Mouse (Mus musculus): ENCODE data around the gene Ago3. TPM values are rescaled to one million over a fixed set of nuclear protein-coding genes. Genes with fewer than 3 reads are reported as not detected.

The Ago3 gene
- total RNA-seq (2017) = 3.9 to 11.1 TPM (median 6.4 TPM) in 3 replicates

DNA sequence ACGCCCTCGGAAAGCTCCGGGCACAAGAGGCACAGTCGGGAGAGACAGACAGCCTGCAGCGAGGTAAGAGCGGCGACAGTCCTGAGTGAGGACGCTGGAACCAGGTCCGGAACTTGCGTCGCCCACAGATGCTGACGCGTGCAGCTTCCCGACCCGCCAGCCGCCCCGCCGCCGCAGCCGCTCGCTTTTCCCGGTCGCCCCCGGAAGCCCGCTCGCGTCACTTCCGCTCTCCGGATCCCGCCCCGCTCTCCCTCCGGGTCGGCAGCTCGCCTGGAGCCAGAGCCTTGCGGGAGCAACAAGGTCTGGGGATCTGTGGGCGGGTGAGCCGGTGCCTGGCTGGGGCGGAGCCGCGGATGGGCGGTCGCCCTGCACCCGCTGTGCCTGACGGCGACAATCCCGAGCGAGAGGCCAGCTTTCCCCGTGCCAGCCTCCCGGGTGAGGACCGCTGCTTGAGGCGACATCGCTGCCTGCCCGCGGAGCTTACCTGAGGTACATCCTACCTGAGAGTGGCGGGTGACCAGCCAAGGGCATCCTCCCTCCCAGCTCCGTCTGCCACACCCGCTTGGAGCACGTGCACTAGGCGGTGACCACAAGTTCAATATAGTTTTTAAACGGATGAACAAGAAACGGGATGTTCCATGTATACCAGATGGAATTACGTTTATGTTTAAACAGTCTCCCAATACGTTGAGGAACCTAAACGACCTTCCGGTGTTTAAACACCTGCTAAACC, at the start of gene Ago3:
Ago3 (minus strand) TSS at position 210 of the 733 bp plus-strand sequence.
- ATAC-seq (replicated peaks; ENCODE audit: insufficient number of reproducible peaks, low FRiP score, low TSS enrichment, poor library complexity, severe bottlenecking) = peak; percentile 86

DNA sequence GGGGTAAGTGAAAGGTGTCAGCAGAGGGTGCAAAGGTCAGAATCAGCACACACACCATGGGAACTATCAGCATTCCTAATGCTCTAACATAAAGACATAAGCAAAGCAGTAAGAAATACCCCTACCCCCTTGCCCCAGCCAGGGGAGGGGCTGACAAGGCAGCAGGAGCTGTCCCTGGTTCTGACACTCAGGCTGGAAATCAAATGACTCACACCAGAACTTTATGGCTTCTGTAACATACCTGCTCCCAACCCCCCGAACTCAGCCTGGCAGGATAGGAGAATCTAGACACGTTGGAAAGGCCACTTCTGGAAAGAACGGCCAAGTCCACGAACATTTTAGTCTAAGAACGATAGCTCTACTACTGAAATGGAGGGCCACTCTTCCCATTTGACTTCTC, 43.7 kb upstream of the Ago3 start:
- no peak for ATAC-seq (replicated peaks; ENCODE audit: insufficient number of reproducible peaks, low FRiP score, low TSS enrichment, poor library complexity, severe bottlenecking)

DNA sequence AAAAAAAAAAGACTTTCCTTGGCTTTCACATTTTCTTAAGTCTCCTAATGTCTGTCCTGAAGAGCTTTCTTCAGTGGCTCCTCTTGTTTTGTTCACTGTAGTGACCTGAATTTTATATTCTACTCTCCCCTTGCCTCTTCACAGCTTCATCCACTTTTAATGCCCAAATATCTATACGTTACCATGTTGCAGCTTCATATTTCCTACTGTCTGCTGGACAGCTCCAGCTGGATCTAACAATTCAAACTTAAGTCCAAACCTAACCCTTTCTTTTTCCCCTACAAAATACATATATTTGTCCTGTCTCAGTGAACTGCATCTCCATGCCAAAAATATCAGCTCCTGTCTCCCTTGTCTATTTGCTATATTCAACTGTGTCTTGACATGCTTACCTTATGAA, 40.0 kb upstream of the Ago3 start:
- no peak for ATAC-seq (replicated peaks; ENCODE audit: insufficient number of reproducible peaks, low FRiP score, low TSS enrichment, poor library complexity, severe bottlenecking)

DNA sequence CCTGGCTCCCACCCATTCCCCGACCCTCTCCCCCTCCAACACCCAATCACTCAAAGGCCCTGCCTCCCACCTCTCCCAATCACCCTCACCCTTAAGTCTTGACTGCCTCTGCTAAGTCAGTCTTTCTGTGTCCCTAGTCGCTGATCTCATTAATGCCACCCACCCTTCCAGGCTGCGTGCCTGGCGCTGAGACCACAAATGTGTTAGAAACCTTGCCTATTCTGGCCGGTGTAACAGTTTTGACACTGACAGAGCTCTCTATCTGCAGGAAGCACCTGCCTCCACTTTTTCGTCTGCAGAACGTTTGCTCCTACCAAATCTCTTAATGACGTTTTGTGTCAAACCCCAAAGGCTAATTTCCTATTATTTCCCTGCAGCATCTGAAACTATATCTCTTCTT, 39.6 kb upstream of the Ago3 start:
- 0 out of 2 replicates have a peak, but pooled peaks have one; percentile 8 for ATAC-seq (replicated peaks; ENCODE audit: insufficient number of reproducible peaks, low FRiP score, low TSS enrichment, poor library complexity, severe bottlenecking)

DNA sequence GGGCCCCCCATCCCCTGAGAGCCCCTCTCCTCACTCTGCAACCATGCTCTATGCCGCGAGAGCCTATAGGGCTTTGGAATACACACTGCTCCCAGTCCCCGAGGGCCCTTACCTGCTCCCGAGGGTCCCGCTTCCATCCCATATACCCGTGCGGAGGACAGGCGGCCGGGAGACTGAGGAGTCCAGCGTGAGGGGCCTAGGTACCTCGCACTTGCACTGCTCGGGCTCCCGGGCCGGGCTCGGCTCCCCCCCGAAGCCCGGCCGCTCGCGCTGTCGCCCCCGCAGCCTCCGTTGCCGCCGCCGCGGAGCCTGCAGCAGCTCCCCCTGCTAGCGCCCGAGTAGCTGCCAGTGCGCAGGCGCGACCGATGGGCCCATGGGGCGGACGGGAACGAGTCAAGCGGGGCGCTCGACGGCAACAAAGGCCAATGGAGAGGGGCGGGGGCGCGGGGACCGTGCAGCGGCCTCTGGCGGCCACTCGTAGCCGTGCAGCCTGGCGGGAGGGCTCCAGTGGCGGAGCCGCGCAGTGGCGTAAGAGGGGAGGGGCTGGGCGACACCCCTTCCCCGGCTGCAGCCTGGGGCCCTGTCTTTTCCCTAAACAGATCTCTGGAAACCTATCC, 39.0 kb upstream of the Ago3 start, which contains the start of gene Ago1:
Ago1 (minus strand) TSS at position 299 of the 617 bp plus-strand sequence.
- ATAC-seq (replicated peaks; ENCODE audit: insufficient number of reproducible peaks, low FRiP score, low TSS enrichment, poor library complexity, severe bottlenecking) = peak; percentile 94

DNA sequence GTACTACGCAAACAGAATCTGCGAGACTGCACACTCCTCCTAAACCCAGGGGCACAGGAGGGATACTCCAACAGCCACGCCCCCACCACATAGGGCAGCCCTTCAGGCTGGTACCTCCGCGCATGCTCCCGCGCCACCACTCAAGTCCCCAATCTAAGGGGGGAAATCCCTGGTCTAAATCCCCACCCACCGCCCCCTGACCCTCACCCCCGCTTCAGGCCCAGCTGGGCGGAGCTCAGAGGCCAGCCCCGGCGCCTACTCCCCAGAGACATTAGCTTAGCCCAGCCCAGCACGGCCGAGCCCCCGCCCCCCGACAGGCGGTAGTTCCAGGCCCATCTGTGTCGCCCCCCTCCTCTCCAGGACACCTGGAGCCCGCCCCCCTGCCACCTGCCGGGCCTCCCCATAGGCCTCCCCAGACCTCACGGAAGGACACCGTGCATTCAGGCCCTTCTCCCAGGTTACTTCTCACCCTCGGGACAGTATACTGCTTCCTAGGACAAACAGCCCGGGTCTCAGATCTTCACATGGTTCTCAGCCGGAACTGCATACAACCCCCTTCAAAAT, 38.4 kb upstream of the Ago3 start:
- ATAC-seq (replicated peaks; ENCODE audit: insufficient number of reproducible peaks, low FRiP score, low TSS enrichment, poor library complexity, severe bottlenecking) = no peak

DNA sequence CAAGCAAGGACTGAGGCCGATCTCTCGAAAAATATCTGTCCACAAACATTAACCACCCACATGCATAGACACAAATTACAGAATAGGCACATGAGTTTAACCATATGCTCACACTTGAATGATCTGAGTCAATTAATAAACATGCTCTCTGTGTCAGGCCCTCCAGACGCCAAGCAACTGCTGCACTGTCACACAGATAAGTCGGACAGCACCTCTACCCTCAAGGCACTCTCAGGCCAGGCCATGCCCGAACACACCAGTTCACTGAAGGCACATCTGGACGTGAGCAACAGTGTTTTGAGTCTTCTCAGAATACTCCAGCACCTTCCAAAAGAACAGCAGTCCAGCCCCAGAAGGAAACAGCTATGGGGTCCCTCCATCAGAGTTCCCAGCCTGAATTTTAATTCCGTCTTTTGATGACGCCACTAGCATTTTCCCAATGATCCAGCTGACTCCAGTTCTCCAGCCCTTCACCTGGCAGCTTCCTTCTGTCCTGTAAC, 36.9 kb upstream of the Ago3 start:
- no peak for ATAC-seq (replicated peaks; ENCODE audit: insufficient number of reproducible peaks, low FRiP score, low TSS enrichment, poor library complexity, severe bottlenecking)

DNA sequence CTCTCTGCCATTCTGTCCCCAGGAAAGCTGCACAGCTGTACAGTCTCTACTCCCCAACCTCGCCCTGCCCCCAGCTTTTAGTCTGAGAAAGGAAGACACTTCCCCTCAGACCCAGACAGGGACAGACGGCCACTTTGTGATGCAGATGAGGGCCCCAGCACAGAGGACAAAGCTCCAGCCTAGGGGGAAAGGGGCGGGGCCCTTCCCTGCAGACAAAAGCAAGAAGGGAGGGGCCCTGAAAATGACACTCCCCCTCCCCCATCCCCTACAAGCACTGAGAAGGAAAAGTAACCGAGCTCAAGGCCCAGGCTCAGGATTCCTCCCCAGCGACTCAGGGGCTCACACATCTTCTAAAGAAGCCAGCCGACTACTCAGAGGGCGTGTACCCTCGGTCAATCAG, 36.5 kb upstream of the Ago3 start:
- no peak for ATAC-seq (replicated peaks; ENCODE audit: insufficient number of reproducible peaks, low FRiP score, low TSS enrichment, poor library complexity, severe bottlenecking)

DNA sequence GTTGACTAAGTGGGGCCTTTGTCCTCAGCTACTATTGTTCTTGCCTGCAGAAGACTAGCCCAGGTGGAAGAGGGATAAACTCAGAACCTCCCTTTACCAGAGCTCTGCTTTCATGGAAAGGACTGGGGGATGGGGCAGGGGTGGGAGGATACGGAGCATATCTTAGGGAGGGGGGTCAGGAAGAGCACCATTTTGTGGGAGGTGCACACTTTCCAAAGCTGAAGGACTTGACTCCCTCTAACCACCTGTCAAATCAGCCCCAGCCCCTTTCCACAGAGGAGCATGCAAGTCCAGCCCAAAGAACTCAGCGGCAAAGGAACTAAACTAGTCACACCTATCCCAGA, 35.5 kb upstream of the Ago3 start:
- ATAC-seq (replicated peaks; ENCODE audit: insufficient number of reproducible peaks, low FRiP score, low TSS enrichment, poor library complexity, severe bottlenecking) = no peak

DNA sequence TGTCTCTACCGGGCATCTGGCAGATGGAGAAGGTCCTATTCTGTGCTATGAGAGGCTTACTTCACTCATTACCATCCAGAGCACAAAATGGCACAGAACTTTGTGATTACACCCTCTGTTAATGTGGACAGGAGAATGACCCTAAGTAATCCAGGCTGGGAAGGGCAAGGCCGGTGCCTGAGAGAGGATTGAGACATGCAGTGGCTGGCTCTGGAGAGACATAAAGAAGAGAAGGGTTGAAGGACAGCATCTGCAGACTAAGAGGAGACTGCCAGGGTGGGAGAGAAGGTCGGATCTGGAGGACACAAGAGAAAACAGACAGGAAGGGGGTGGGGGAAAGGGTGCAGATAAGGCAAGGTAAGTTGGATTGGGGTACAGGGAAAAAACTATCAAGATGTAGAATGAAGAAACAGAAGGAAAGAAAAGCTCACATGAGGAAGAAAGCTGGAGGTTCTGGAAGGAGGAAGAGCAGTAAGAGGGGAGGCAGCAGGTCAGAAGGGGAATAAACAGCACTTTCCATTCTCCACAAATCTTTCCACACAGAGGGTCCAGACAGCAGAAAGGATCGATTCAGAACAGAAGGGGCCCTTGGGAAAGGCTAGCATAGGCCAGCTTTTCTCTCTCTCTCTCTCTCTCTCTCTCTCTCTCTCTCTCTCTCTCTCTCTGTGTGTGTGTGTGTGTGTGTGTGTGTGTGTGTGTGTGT, 35.0 kb upstream of the Ago3 start:
- no peak for ATAC-seq (replicated peaks; ENCODE audit: insufficient number of reproducible peaks, low FRiP score, low TSS enrichment, poor library complexity, severe bottlenecking)

DNA sequence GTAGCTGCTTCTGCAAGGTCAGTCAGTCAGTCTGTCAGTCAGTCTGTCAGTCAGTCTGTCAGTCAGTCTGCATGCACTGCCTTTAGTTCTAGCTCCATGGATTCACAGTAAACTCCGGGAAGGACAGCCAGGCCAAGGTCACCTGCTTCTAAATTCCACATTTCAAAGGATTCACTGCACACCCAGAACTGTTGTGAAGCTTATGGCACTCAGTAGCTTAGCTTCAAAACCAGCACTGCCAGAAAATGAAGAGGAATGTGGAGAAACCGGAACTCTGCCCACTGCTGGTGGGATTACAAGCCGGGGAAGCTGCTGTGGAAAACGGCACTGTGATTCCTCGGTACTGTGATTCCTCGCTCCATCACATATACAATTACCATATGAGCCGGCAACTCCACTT, 26.1 kb upstream of the Ago3 start:
- ATAC-seq (replicated peaks; ENCODE audit: insufficient number of reproducible peaks, low FRiP score, low TSS enrichment, poor library complexity, severe bottlenecking) = no peak

DNA sequence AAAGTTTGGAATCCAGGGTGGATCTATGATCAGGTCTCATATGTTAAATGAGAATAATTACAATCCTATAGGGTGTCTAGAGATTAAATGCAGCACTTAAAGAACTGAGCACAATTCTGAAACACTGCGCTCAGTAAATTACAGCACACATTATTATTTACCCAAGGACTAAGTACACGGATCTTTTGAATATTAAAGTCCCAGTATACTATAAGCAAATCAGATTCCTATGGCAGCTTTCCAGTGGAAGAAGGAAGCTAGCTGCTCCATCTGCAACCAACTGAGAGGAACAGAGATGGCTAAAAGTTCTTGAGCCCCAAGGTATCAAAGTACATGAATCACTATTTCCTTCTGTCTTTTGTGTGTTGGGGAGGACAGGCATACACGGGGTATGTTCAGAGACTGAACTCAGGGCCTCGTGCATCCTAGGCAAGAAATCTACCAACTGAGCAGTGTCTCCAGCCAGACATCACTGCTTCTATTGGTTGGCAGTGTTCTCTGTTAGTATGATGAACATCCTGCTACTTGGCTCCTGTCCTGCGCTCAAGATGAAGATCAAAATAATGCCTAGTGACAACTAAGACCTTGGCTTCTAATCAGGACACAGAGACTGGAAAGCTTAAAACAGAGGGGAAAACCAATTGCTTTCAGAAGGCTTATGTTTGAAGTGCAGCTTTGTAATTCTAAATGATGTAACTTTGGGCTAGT, 25.3 kb upstream of the Ago3 start:
- ATAC-seq (replicated peaks; ENCODE audit: insufficient number of reproducible peaks, low FRiP score, low TSS enrichment, poor library complexity, severe bottlenecking) = no peak

DNA sequence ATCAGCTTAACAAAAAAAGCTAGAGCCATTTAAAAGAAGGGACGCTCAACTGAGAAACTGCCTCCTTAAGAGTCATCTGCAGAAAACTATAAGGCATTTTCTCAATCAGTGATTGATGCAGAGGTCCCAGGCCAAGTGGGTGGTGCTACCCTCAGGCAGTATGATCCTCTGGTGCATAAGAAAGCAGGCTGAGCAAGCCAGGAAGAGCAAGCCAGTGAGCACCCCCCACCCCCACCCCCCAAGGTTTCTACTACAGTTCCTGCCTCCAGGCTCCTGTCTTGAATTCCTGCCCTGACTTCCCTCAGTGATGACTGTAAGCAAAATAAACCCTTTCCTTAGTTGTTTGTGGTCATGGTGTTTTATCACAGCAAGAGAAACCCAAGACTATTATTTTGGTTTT, 20.9 kb upstream of the Ago3 start:
- no peak for ATAC-seq (replicated peaks; ENCODE audit: insufficient number of reproducible peaks, low FRiP score, low TSS enrichment, poor library complexity, severe bottlenecking)

DNA sequence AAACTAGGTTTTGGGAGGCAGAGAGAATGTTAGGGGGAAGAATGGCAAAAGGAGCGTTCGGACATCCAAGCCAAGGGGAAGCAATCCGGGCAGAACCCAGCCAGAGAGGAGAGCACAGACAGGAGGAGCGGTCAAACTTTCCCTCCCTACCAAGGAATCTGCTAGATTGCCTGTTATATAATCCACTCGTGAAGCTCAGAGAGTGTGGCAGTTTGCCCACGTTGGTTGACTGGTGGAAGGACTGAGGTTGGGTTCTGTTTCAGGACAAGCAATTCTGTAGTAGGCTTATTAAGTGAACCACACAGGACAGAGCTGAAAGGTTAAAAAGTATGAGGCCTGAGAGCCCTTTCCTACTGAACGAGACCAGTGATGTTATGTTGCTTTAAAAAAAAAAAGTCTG, 17.8 kb upstream of the Ago3 start:
- ATAC-seq (replicated peaks; ENCODE audit: insufficient number of reproducible peaks, low FRiP score, low TSS enrichment, poor library complexity, severe bottlenecking) = no peak

DNA sequence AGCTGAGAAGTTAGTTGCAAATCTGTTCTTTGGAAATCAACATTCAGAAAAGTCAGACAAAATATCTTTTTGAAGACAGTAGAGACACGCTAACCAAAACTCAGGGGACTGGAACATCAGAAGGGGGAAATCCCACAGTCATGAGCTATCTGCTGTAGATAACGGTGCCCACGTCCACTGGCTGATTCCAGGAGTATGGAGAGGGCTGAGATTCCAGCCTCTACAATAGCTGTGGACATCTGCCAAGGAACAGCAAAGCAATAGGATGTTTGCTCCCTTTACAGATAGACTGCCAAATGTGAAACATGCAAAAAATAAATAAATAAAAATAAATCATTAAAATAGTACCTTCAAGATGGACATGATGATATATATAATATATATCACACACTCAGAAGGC, 15.2 kb upstream of the Ago3 start:
- ATAC-seq (replicated peaks; ENCODE audit: insufficient number of reproducible peaks, low FRiP score, low TSS enrichment, poor library complexity, severe bottlenecking) = no peak

DNA sequence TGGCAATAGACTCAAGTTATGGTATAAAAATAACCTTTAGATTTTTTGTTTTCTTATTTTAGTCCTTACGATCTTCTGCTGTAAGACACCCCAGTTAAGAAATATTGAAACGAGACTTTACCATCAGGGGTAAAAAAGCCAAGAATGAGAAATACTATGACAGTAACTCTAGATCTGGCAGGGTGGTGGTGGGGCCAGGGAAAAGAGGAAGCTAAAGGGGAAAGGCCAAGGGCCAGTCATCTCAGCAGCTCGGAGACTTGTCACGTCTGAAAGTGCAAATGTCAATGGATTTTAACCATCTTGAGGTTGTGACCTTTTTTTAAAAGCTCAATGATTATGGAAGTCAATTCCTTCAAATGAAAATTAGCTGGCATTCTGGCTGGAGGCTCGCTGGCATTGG, 8.9 kb upstream of the Ago3 start:
- peak; percentile 64 for ATAC-seq (replicated peaks; ENCODE audit: insufficient number of reproducible peaks, low FRiP score, low TSS enrichment, poor library complexity, severe bottlenecking)

DNA sequence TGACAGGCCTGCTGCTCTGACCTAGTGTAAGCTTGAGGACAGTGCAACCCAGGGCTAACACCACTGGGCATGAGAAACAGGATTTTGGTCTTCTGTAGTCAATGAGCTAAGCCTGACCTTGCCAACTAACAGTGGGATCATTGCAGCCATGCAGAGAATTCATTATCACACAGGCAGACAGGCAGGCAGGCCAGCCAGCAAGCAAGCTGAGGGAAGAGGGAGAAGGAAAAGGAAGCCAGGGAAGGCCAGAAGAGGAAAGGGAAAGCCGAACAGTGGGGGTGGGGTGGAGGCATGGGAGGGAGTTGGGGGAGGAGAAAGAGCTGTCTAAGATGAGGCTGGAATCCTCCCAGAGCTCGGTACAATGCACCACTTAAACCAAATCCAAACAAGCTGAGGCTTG, 6.9 kb upstream of the Ago3 start:
- ATAC-seq (replicated peaks; ENCODE audit: insufficient number of reproducible peaks, low FRiP score, low TSS enrichment, poor library complexity, severe bottlenecking) = no peak

DNA sequence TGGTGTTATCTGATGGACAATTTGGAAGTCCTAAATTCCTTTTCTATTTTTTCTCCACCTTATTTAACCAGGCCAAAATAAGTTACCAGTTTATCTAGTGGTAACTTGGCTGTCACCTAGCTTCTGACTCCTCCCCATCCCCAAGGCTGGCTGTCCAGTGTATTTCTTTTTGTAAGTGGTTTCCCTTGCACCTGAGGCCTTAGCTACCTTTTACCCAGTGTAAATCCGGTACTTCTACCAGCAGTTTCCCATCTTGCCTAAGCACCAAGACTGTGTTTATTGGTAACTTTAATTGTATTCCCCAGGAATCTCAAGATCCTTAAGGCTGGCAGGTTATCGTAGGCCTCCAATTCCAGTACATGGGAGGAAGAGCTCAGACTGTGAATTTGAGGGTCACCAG, 4.7 kb upstream of the Ago3 start:
- ATAC-seq (replicated peaks; ENCODE audit: insufficient number of reproducible peaks, low FRiP score, low TSS enrichment, poor library complexity, severe bottlenecking) = no peak

DNA sequence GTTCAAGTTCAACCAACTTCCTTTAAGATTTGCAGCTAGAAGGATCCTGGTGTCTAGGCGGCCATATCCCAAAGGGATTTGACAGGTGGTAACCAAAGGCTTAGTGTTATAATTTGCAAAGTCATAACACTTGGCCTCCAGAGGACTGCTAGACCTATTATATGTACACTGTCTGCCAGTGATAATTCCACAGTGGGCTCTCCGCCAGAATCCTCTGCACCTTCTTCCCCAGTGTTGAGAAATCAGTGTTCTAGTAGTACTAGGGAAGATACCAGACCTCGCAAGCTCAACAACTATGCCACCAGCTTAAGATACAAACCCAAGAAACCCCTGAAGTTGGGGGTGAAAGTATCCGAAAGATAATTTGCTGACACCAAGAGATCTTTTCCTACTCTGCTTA, 3.8 kb upstream of the Ago3 start:
- no peak for ATAC-seq (replicated peaks; ENCODE audit: insufficient number of reproducible peaks, low FRiP score, low TSS enrichment, poor library complexity, severe bottlenecking)

All from monocyte, adult 5-6 weeks (primary cell).